In the genomic region with DNA sequence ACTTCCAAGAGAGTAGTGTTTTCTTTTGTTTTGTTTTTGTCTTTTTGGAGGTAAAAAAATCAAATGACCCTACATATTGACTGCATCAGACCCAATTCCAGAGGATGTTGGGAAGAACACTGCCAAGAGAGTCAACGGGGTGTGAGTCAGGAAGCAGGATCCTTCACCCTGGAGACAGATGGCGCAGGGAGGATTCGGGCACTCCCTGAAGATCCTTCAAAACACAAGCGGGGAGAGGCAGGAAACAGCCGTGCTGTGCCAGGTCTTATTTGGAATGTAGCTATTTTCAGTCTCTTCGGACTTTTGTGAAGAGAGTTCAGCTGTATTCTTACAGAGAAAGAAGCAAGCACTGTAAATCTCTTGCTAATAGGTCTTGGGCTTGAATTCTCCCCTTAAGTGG, we compare ENCODE assay signal across 7 mouse cellular contexts.
DNase-seq lines count a peak whose midpoint lies in the region; ATAC-seq and TF ChIP-seq lines count a peak whose summit lies in the region.

No protein-coding gene starts in this region.

- H3K9ac ChIP-seq in heart, embryonic 12.5 days = no peak overlapping the region
- no peak overlapping the region for H3K9ac ChIP-seq in lung, embryonic 14.5 days
- no peak overlapping the region for H3K9ac ChIP-seq in midbrain, embryonic 11.5 days (ENCODE audit: low read length)

- no peak for TF ChIP-seq CTCF in lung, embryonic 14.5 days (IDR thresholded peaks at IDR 0.05; ENCODE audit: low read depth)

- 0 out of 2 replicates have a peak, but pooled peaks have one; percentile 45 for ATAC-seq in heart, embryonic 12.5 days (ENCODE audit: insufficient number of reproducible peaks, low FRiP score)
- ATAC-seq in lung, embryonic 14.5 days (ENCODE audit: insufficient read depth) = peak; percentile 38; the same call in 1 of the 2 replicates
- no peak for ATAC-seq in midbrain, embryonic 11.5 days (ENCODE audit: low FRiP score)

- WGBS in heart, embryonic 12.5 days = 27% methylated on average over 6 of the region's 6 CpGs
- 33% methylated on average over 6 of the region's 6 CpGs for WGBS in lung, embryonic 14.5 days
- WGBS in hindbrain, embryonic 10.5 days = 75% methylated on average over 6 of the region's 6 CpGs
- WGBS in midbrain, embryonic 11.5 days = 81% methylated on average over 6 of the region's 6 CpGs

- H3K27ac ChIP-seq in heart, embryonic 12.5 days (ENCODE audit: poor library complexity, severe bottlenecking) = no peak overlapping the region
- H3K27ac ChIP-seq in lung, embryonic 14.5 days (ENCODE audit: low read depth) = no peak overlapping the region
- no peak overlapping the region for H3K27ac ChIP-seq in hindbrain, embryonic 10.5 days
- no peak overlapping the region for H3K27ac ChIP-seq in midbrain, embryonic 11.5 days (ENCODE audit: low read depth, low read length)

- H3K4me2 ChIP-seq in heart, embryonic 12.5 days = no peak overlapping the region
- H3K4me2 ChIP-seq in lung, embryonic 14.5 days = no peak overlapping the region
- H3K4me2 ChIP-seq in midbrain, embryonic 11.5 days = no peak overlapping the region

- no peaks in the 10 kb centered on the region for H3K9me3 ChIP-seq in heart, embryonic 12.5 days (replicated peaks)
- H3K9me3 ChIP-seq in lung, embryonic 14.5 days (ENCODE audit: low read depth, low read length) = no peaks in the 10 kb centered on the region
- no peaks in the 10 kb centered on the region for H3K9me3 ChIP-seq in hindbrain, embryonic 10.5 days
- no peaks in the 10 kb centered on the region for H3K9me3 ChIP-seq in midbrain, embryonic 11.5 days (ENCODE audit: control insufficient read depth, low read length)

- peaks cover 18% of the 10 kb centered on the region for H3K4me1 ChIP-seq in heart, embryonic 12.5 days (replicated peaks)
- peaks cover 25% of the 10 kb centered on the region for H3K4me1 ChIP-seq in lung, embryonic 14.5 days (ENCODE audit: insufficient read depth)
- H3K4me1 ChIP-seq in hindbrain, embryonic 10.5 days (replicated peaks) = 0 out of 2 replicates have a peak, but pooled peaks cover 5% of the 10 kb centered on the region
- no peaks in the 10 kb centered on the region for H3K4me1 ChIP-seq in midbrain, embryonic 11.5 days (ENCODE audit: control insufficient read depth, insufficient read depth, low read length)

- peak; percentile 42 for DNase-seq in adrenal gland, postnatal 10 days
- peak; percentile 75 for DNase-seq in cerebellum, adult 11 months
- DNase-seq in lung, embryonic 14.5 days = peak; percentile 64
- no peak for DNase-seq in hindbrain, embryonic 10.5 days (ENCODE audit: low spot score)
- DNase-seq in midbrain, embryonic 11.5 days (ENCODE audit: low spot score, missing footprints) = no peak
- no peak for DNase-seq in neural tube, embryonic 10.5 days (ENCODE audit: extremely low spot score, low spot score)

- H3K36me3 ChIP-seq in heart, embryonic 12.5 days = no peaks in the 10 kb centered on the region
- H3K36me3 ChIP-seq in lung, embryonic 14.5 days (ENCODE audit: insufficient read depth) = no peaks in the 10 kb centered on the region
- H3K36me3 ChIP-seq in hindbrain, embryonic 10.5 days = no peaks in the 10 kb centered on the region
- no peaks in the 10 kb centered on the region for H3K36me3 ChIP-seq in midbrain, embryonic 11.5 days (ENCODE audit: control insufficient read depth, insufficient read depth, low read length)

- H3K4me3 ChIP-seq in heart, embryonic 12.5 days = no peak overlapping the region
- H3K4me3 ChIP-seq in lung, embryonic 14.5 days (ENCODE audit: low read depth, low read length) = no peak overlapping the region
- no peak overlapping the region for H3K4me3 ChIP-seq in hindbrain, embryonic 10.5 days
- H3K4me3 ChIP-seq in midbrain, embryonic 11.5 days (ENCODE audit: low read depth, low read length) = no peak overlapping the region

- H3K27me3 ChIP-seq in heart, embryonic 12.5 days (replicated peaks) = no peaks in the 10 kb centered on the region
- no peaks in the 10 kb centered on the region for H3K27me3 ChIP-seq in lung, embryonic 14.5 days (ENCODE audit: insufficient read depth, low read length)
- H3K27me3 ChIP-seq in hindbrain, embryonic 10.5 days (ENCODE audit: insufficient read depth, poor library complexity, severe bottlenecking) = no peaks in the 10 kb centered on the region
- no peaks in the 10 kb centered on the region for H3K27me3 ChIP-seq in midbrain, embryonic 11.5 days (ENCODE audit: control insufficient read depth, insufficient read depth, low read length)

Comparison
In these comparisons a context has a peak if more than half of its experiments do, and no peak if none do; other contexts are left out.
1. DNase-seq: peak in adrenal gland, postnatal 10 days (single experiment), cerebellum, adult 11 months (single experiment) and lung, embryonic 14.5 days (single experiment); none in hindbrain, embryonic 10.5 days (single experiment), midbrain, embryonic 11.5 days (single experiment) and neural tube, embryonic 10.5 days (single experiment).